8 mouse cellular contexts compared by ENCODE assay signal in the genomic region with DNA sequence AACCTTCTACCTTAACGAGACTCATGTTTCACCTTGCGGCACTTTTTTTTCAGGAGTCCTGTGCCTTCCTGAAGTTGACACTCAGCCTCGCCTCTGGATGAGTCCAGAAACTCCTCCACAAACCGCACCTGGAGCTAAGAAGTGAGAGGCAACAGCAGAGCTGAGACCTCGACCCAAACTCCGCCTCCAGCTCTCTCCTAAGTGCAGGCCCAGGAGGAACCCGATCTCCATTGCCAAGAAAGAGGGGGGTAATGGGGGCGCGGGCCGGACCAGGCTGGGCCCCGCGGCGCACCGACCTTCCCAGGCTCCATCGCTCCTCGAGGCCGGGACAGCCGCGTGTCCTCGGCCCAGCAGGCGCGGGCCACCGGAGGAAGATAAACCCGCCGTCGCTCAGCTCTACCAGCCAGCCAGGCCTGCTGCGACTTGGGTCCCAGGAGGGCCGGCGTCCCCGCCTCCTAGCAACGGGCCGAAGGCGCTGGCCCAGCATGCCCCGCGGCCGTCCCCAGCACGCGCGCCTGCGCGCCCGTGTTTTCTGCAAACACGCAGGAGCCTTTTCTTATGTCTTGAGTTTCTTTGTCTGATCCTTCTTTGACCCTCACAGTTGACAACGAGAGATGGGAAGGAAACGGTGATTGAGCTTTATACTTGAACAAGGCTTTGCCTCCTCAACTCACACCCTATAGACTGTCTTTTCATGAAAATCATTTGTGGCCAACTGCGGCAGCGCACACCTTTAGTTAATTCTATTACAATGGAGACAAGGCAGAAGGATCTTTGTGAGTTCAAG. TPM values are rescaled to one million over a fixed set of nuclear protein-coding genes. Genes with fewer than 3 reads are reported as not detected.
DNase-seq lines count a peak whose midpoint lies in the region; ATAC-seq and TF ChIP-seq lines count a peak whose summit lies in the region.

A gene (minus strand): TSS at position 468 of the 787 bp plus-strand sequence.

- no peak for TF ChIP-seq EP300 in MEL (IDR thresholded peaks at IDR 0.05; ENCODE audit: low read depth in 1 of 2, low read length in 2 of 2)

- peak within 1 kb of the TSS; percentile 80 for H3K9ac ChIP-seq in MEL (ENCODE audit: control insufficient read depth, low read depth, low read length, poor library complexity, severe bottlenecking)
- H3K9ac ChIP-seq in lung, embryonic 16.5 days (ENCODE audit: low read length) = peak within 1 kb of the TSS; percentile 86

- TF ChIP-seq POLR2A in MEL (IDR thresholded peaks at IDR 0.05; ENCODE audit: control insufficient read depth in 1 of 2, insufficient read depth in 1 of 2, low read depth in 1 of 2, low read length in 2 of 2, poor library complexity in 1 of 2) = peak in 1 of 2 experiments; percentile 88; a peak in 2 of 4 replicates
- no peak for TF ChIP-seq POLR2A in thymus, adult 2 months (IDR thresholded peaks at IDR 0.05; ENCODE audit: control insufficient read depth, extremely low read depth, insufficient read depth, low read length, poor library complexity)

- peak within 1 kb of the TSS; percentile 84 for H3K4me2 ChIP-seq in lung, embryonic 16.5 days (ENCODE audit: low read depth, low read length)

- WGBS in hindbrain, embryonic 10.5 days = 4% methylated on average over 47 of the region's 47 CpGs
- 4% methylated on average over 37 of the region's 47 CpGs for WGBS in lung, embryonic 16.5 days
- 5% methylated on average over 47 of the region's 47 CpGs for WGBS in thymus, adult 2 months

- TF ChIP-seq RAD21 in MEL (IDR thresholded peaks at IDR 0.05; ENCODE audit: low read depth, low read length) = no peak

- TF ChIP-seq CTCF in MEL (IDR thresholded peaks at IDR 0.05 in 2 of 3, conservative IDR thresholded peaks at IDR 0.05 in 1 of 3; ENCODE audit: control insufficient read depth in 1 of 3, insufficient read depth in 1 of 3, low read depth in 2 of 3, low read length in 3 of 3, poor library complexity in 1 of 3, severe bottlenecking in 1 of 3) = no peak
- TF ChIP-seq CTCF in thymus, adult 2 months (IDR thresholded peaks at IDR 0.05; ENCODE audit: borderline replicate concordance, control insufficient read depth, extremely low read depth, insufficient read depth, low read length, poor library complexity) = no peak

- no peaks in the 10 kb centered on the region for H3K9me3 ChIP-seq in MEL (replicated peaks; ENCODE audit: insufficient read depth, low read length)
- no peaks in the 10 kb centered on the region for H3K9me3 ChIP-seq in hindbrain, embryonic 10.5 days
- no peaks in the 10 kb centered on the region for H3K9me3 ChIP-seq in lung, embryonic 16.5 days (ENCODE audit: control insufficient read depth, low read length)

- peak; percentile 99 for ATAC-seq in frontal cortex, adult (ENCODE audit: low TSS enrichment)
- ATAC-seq in lung, embryonic 16.5 days (ENCODE audit: low read depth) = peak; percentile 100

- peaks cover 26 to 29% of the 10 kb centered on the region in 2 experiments for H3K4me1 ChIP-seq in MEL (ENCODE audit: control insufficient read depth in 1 of 2, insufficient read depth in 2 of 2, low read length in 2 of 2)
- peaks cover 16% of the 10 kb centered on the region for H3K4me1 ChIP-seq in hindbrain, embryonic 10.5 days (replicated peaks)
- no peaks in the 10 kb centered on the region for H3K4me1 ChIP-seq in lung, embryonic 16.5 days (replicated peaks; ENCODE audit: control insufficient read depth, insufficient read depth, low read length)
- H3K4me1 ChIP-seq in thymus, adult 2 months (replicated peaks; ENCODE audit: control insufficient read depth, insufficient read depth, low read length) = peaks cover 3% of the 10 kb centered on the region

- H3K4me3 ChIP-seq in MEL (ENCODE audit: control insufficient read depth in 1 of 2, insufficient read depth in 1 of 2, low read depth in 2 of 2, low read length in 2 of 2) = peak within 1 kb of the TSS; percentile 74 to 86
- H3K4me3 ChIP-seq in hindbrain, embryonic 10.5 days = peak within 1 kb of the TSS; percentile 72
- peak within 1 kb of the TSS; percentile 82 for H3K4me3 ChIP-seq in lung, embryonic 16.5 days (ENCODE audit: low read length)
- H3K4me3 ChIP-seq in thymus, adult 2 months (ENCODE audit: control insufficient read depth, insufficient read depth, low read length) = peak within 1 kb of the TSS; percentile 78

- H3K36me3 ChIP-seq in MEL (ENCODE audit: control insufficient read depth in 1 of 2, insufficient read depth in 2 of 2, low read length in 2 of 2) = peaks cover 0 to 40% of the 10 kb centered on the region in 2 experiments; a peak in 2 of 4 replicates
- no peaks in the 10 kb centered on the region for H3K36me3 ChIP-seq in hindbrain, embryonic 10.5 days
- no peaks in the 10 kb centered on the region for H3K36me3 ChIP-seq in lung, embryonic 16.5 days (ENCODE audit: control insufficient read depth, insufficient read depth, low read length)
- no peaks in the 10 kb centered on the region for H3K36me3 ChIP-seq in thymus, adult 2 months (ENCODE audit: control insufficient read depth, insufficient read depth, low read length)

- DNase-seq in MEL (ENCODE audit: low read depth, low spot score) = peak; percentile 99
- peak; percentile 89 for DNase-seq in cerebellum, adult 8-10 months
- DNase-seq in hindbrain, embryonic 10.5 days (ENCODE audit: low spot score) = peak; percentile 92
- peak; percentile 84 for DNase-seq in layer of hippocampus, adult 9-11 months
- peak; percentile 82 for DNase-seq in ovary, adult 18-20 months (ENCODE audit: low spot score)
- DNase-seq in thymus, adult 2 months = peak; percentile 93

- peak within 1 kb of the TSS; percentile 83 for H3K27ac ChIP-seq in MEL (ENCODE audit: control insufficient read depth, low read depth, low read length)
- H3K27ac ChIP-seq in hindbrain, embryonic 10.5 days = peak within 1 kb of the TSS; percentile 91
- H3K27ac ChIP-seq in lung, embryonic 16.5 days (ENCODE audit: low read length) = peak within 1 kb of the TSS; percentile 79
- H3K27ac ChIP-seq in thymus, adult 2 months (ENCODE audit: control insufficient read depth, insufficient read depth, low read length) = no peak within 1 kb of the TSS

- H3K79me2 ChIP-seq in MEL (ENCODE audit: control insufficient read depth, insufficient read depth, low read length, poor library complexity) = peaks cover 15% of the 10 kb centered on the region

- no peaks in the 10 kb centered on the region for H3K27me3 ChIP-seq in MEL (ENCODE audit: control insufficient read depth in 1 of 2, insufficient read depth in 2 of 2, low read length in 2 of 2)
- H3K27me3 ChIP-seq in hindbrain, embryonic 10.5 days (ENCODE audit: insufficient read depth, poor library complexity, severe bottlenecking) = no peaks in the 10 kb centered on the region
- H3K27me3 ChIP-seq in lung, embryonic 16.5 days (ENCODE audit: control insufficient read depth, insufficient read depth, low read depth, low read length) = no peaks in the 10 kb centered on the region
- no peaks in the 10 kb centered on the region for H3K27me3 ChIP-seq in thymus, adult 2 months (ENCODE audit: control insufficient read depth, insufficient read depth, low read length)

TF ChIP-seq in MEL, 35 proteins besides CTCF, POLR2A, EP300 and RAD21:
- TF ChIP-seq UBTF (IDR thresholded peaks at IDR 0.05; ENCODE audit: borderline replicate concordance, insufficient read depth, low read depth, low read length) (no peak), SMC3 (IDR thresholded peaks at IDR 0.05; ENCODE audit: low read depth, low read length) (no peak), MAZ (IDR thresholded peaks at IDR 0.05; ENCODE audit: low read depth, low read length) (no peak), ELF1 (IDR thresholded peaks at IDR 0.05; ENCODE audit: low read depth, low read length) (no peak), USF1 (IDR thresholded peaks at IDR 0.05; ENCODE audit: low read depth, low read length) (no peak), POLR2AphosphoS2 (IDR thresholded peaks at IDR 0.05; ENCODE audit: low read length) (no peak), NELFE (IDR thresholded peaks at IDR 0.05; ENCODE audit: low read depth, low read length) (no peak)

RNA-seq across cellular contexts. Expression of the gene that starts here (rescaled TPM):
- total RNA-seq in MEL (2012; rRNA removed) = 18.3 and 19.8 TPM in 2 replicates
- polyA plus RNA-seq in MEL (2012; ENCODE audit: insufficient read depth in 1 of 2, insufficient read length in 2 of 2, low read depth in 1 of 2, low replicate concordance in 2 of 2, missing spikeins in 1 of 2) = 10 to 100 TPM in 1 of 2 experiments, not detected in 1; 21.0 TPM
- 14.7 and 16.0 TPM in 2 replicates for polyA plus RNA-seq in hindbrain, embryonic 10.5 days (2016; fragmentation: Nextera tagmentation; extraction: Ambion mirVana)
- polyA plus RNA-seq in lung, embryonic 16.5 days (2015; fragmentation: Nextera tagmentation; extraction: Ambion mirVana) = 18.7 and 19.7 TPM in 2 replicates
- 2.7 and 2.9 TPM in 2 replicates for polyA plus RNA-seq in thymus, adult 2 months (2012; rRNA removed)
